Mouse (Mus musculus) CH12.LX (cell line): ENCODE measurements at regions not wholly inside any gene's neighbourhood (a gene's known extent, or its start where the extent isn't known, plus 50 kb on each side); places are given as distances from the start of the nearest gene placed in this dataset.
A peak's percentile ranks its signal among the peaks of the same experiment; 100 is the strongest.
"Not testable (repeated sequence)": the region's sequence is repeated elsewhere in the genome, so short reads cannot be mapped to it uniquely, and the experiment has no call there.

Experiments used
- DNase-seq: peaks from one replicate; pipeline ENCODE4 v3.0.0-alpha.2; 2013; ENCODE audit errors: extremely low read depth
- H3K27ac ChIP-seq: 2 replicates; pipeline ENCODE4 v1.5.1; 2012; ENCODE audit warnings: low read depth, mild to moderate bottlenecking, control low read depth, moderate library complexity; ENCODE audit not compliant: insufficient read depth
- H3K27me3 ChIP-seq: replicated peaks from 2 replicates; pipeline ENCODE3; 2012; ENCODE audit warnings: inconsistent platforms
- H3K36me3 ChIP-seq, 2 experiments: replicated peaks in 1 of 2; 2 replicates each; pipeline versions ENCODE3 to v1.6.1; 2012; ENCODE audit warnings: inconsistent platforms in 1 of 2, low read length in 1 of 2, mild to moderate bottlenecking in 1 of 2, mixed read lengths in 1 of 2, moderate library complexity in 1 of 2; ENCODE audit not compliant: control insufficient read depth in 1 of 2, insufficient read depth in 1 of 2
- H3K4me1 ChIP-seq, 2 experiments: 2 replicates each; pipeline ENCODE4 v1.6.1; 2012; ENCODE audit warnings: inconsistent platforms in 1 of 2, moderate library complexity in 1 of 2; ENCODE audit not compliant: insufficient read depth in 2 of 2, control insufficient read depth in 1 of 2
- H3K4me2 ChIP-seq: 2 replicates; pipeline ENCODE4 v1.6.1; 2012; ENCODE audit warnings: low read depth, mild to moderate bottlenecking, control low read depth; ENCODE audit not compliant: poor library complexity, insufficient read depth, severe bottlenecking
- H3K4me3 ChIP-seq, 3 experiments: fragments of 150-350 bp in 1 of 3; sonication (generic) in 1 of 3; replicated peaks in 1 of 3; 2 replicates each; pipeline versions ENCODE3 to v1.5.1; 2011 to 2012; ENCODE audit warnings: low read depth in 2 of 3, low read length in 2 of 3, mild to moderate bottlenecking in 2 of 3, moderate library complexity in 2 of 3, control low read depth in 1 of 3, improper control_type of control experiment in 1 of 3, inconsistent platforms in 1 of 3, mixed read lengths in 1 of 3; ENCODE audit not compliant: poor library complexity in 1 of 3
- H3K79me2 ChIP-seq: replicated peaks from 2 replicates; pipeline ENCODE4 v1.6.1; 2012; ENCODE audit warnings: mild to moderate bottlenecking, moderate library complexity; ENCODE audit not compliant: control insufficient read depth, poor library complexity, insufficient read depth, severe bottlenecking; ENCODE audit errors: extremely low read depth
- H3K9ac ChIP-seq: 2 replicates; pipeline ENCODE4 v1.6.1; 2012; ENCODE audit warnings: low read depth, mild to moderate bottlenecking, control low read depth, moderate library complexity; ENCODE audit not compliant: insufficient read depth
- H3K9me3 ChIP-seq: replicated peaks from 2 replicates; pipeline ENCODE3; 2012; ENCODE audit warnings: low read length, inconsistent platforms, mixed read lengths
- CHD2 ChIP-seq: IDR thresholded peaks from 2 replicates; pipeline ENCODE4 v1.6.1; 2011; ENCODE audit warnings: low read length, improper control_type of control experiment
- CTCF ChIP-seq, 2 experiments: IDR thresholded peaks in 1 of 2; conservative IDR thresholded peaks in 1 of 2; 2 replicates each; pipeline ENCODE4 v1.5.1; 2011 to 2012; ENCODE audit warnings: low read depth in 2 of 2, low read length in 2 of 2, improper control_type of control experiment in 1 of 2, inconsistent platforms in 1 of 2, mild to moderate bottlenecking in 1 of 2, moderate library complexity in 1 of 2
- E2F4 ChIP-seq: IDR thresholded peaks from 2 replicates; pipeline ENCODE4 v1.6.1; 2011; ENCODE audit warnings: low read depth, low read length, improper control_type of control experiment; ENCODE audit not compliant: insufficient replicate concordance
- ELF1 ChIP-seq: IDR thresholded peaks from 2 replicates; pipeline ENCODE4 v1.6.1; 2014; ENCODE audit warnings: low read depth, mild to moderate bottlenecking, inconsistent platforms, low read length, improper control_type of control experiment
- GABPA ChIP-seq: IDR thresholded peaks from 2 replicates; pipeline ENCODE4 v1.6.1; 2012; ENCODE audit warnings: low read depth, low read length, improper control_type of control experiment, inconsistent platforms; ENCODE audit not compliant: insufficient replicate concordance
- HCFC1 ChIP-seq: IDR thresholded peaks from 2 replicates; pipeline ENCODE4 v1.6.1; 2012; ENCODE audit warnings: low read depth, mild to moderate bottlenecking, inconsistent platforms, low read length, improper control_type of control experiment
- JUN ChIP-seq: IDR thresholded peaks from 2 replicates; pipeline ENCODE4 v1.6.1; 2011; ENCODE audit warnings: low read depth, mild to moderate bottlenecking, low read length, improper control_type of control experiment, moderate library complexity; ENCODE audit not compliant: insufficient read depth
- KAT2A ChIP-seq: IDR thresholded peaks from 2 replicates; pipeline ENCODE4 v1.6.1; 2012; ENCODE audit warnings: low read length, improper control_type of control experiment, inconsistent platforms; ENCODE audit not compliant: insufficient replicate concordance
- MAZ ChIP-seq: IDR thresholded peaks from 2 replicates; pipeline ENCODE4 v1.6.1; 2012; ENCODE audit warnings: low read depth, mild to moderate bottlenecking, inconsistent platforms, low read length, improper control_type of control experiment, moderate library complexity
- MXI1 ChIP-seq: IDR thresholded peaks from 2 replicates; pipeline ENCODE4 v1.6.1; 2011; ENCODE audit warnings: mild to moderate bottlenecking, low read depth, low read length, improper control_type of control experiment
- NELFE ChIP-seq: IDR thresholded peaks from 2 replicates; pipeline ENCODE4 v1.6.1; 2011; ENCODE audit warnings: low read depth, low read length, improper control_type of control experiment
- NRF1 ChIP-seq: IDR thresholded peaks from 2 replicates; pipeline ENCODE4 v1.6.1; 2014; ENCODE audit warnings: low read depth, mild to moderate bottlenecking, inconsistent platforms, low read length, improper control_type of control experiment, moderate library complexity
- POLR2A ChIP-seq: IDR thresholded peaks from 2 replicates; pipeline ENCODE4 v1.6.1; 2011; ENCODE audit warnings: low read depth, mild to moderate bottlenecking, improper control_type of control experiment, low read length
- RAD21 ChIP-seq: IDR thresholded peaks from 2 replicates; pipeline ENCODE4 v1.6.1; 2011; ENCODE audit warnings: low read depth, mild to moderate bottlenecking, low read length, improper control_type of control experiment, moderate library complexity
- TCF12 ChIP-seq: IDR thresholded peaks from 2 replicates; pipeline ENCODE4 v1.6.1; 2014; ENCODE audit warnings: low read depth, mild to moderate bottlenecking, inconsistent platforms, low read length, improper control_type of control experiment
- USF2 ChIP-seq: conservative IDR thresholded peaks from 2 replicates; pipeline ENCODE4 v1.6.1; 2011; ENCODE audit warnings: low read depth, low read length, improper control_type of control experiment
- ZC3H11A ChIP-seq: IDR thresholded peaks from 2 replicates; pipeline ENCODE4 v1.6.1; 2012; ENCODE audit warnings: low read depth, mild to moderate bottlenecking, inconsistent platforms, low read length, improper control_type of control experiment
- dilution Hi-C: fragments of 300-500 bp; cut with MboI; formaldehyde crosslinking; loops from 2 replicates; pipeline ENCODE4 v1.14.3; 2020; ENCODE audit warnings: low sequenced_read_pairs; ENCODE audit not compliant: extremely low pct_unique_long_range_greater_than_20kb, extremely low pct_ligation_motif_present
- in situ Hi-C: fragments of 300-500 bp; cut with MboI; formaldehyde crosslinking; loops from 3 replicates; pipeline ENCODE4 v1.14.3; 2019; ENCODE audit warnings: low sequenced_read_pairs, low pct_ligation_motif_present, low pct_unique_long_range_greater_than_20kb, mixed read lengths

GRCm38 (mm10) chr7:39654563-39655286, 137.2 kb downstream of the Zfp619 start:
- dilution Hi-C loops: no loop called here
- Histone ChIP-seq H3K36me3 (no peaks in the 10 kb centered on the region), H3K9ac (no peak overlapping the region), H3K4me3 (no peak overlapping the region), H3K4me2 (peak overlapping the region; percentile 18; the same call in 1 of the 2 replicates), H3K9me3 (no peaks in the 10 kb centered on the region), H3K4me1 (peaks cover 9 to 18% of the 10 kb centered on the region in 2 experiments), H3K27ac (no peak overlapping the region), H3K27me3 (no peaks in the 10 kb centered on the region), H3K79me2 (no peaks in the 10 kb centered on the region)
- in situ Hi-C loops: loop anchor here (5.0 kb wide), 1 partner anchor 118 kb away; no protein-coding TSS in a partner anchor
- TF ChIP-seq KAT2A (no peak), MXI1 (no peak), GABPA (no peak), JUN (no peak), ZC3H11A (no peak), USF2 (no peak), CTCF (conservative IDR thresholded peaks at IDR 0.05 in 1 of 2, IDR thresholded peaks at IDR 0.05 in 1 of 2; ENCODE audit: low read depth in 2 of 2, low read length in 2 of 2) (no peak), CHD2 (no peak), TCF12 (no peak), HCFC1 (no peak; the same call in 1 of the 2 replicates), NELFE (no peak), E2F4 (no peak), ELF1 (no peak)
- peak; percentile 50 for DNase-seq

GRCm38 (mm10) chr7:39655287-39655652, 137.7 kb downstream of the Zfp619 start:
- H3K27me3 ChIP-seq, H3K9me3 ChIP-seq, dilution Hi-C loops, H3K79me2 ChIP-seq, H3K4me2 ChIP-seq, H3K27ac ChIP-seq, H3K36me3 ChIP-seq, DNase-seq: not testable (repeated sequence)
- Histone ChIP-seq H3K4me1 (peaks cover 8 to 16% of the 10 kb centered on the region in 2 experiments), H3K4me3 (peak overlapping the region in 2 of 3 experiments; percentile 53 to 59), H3K9ac (peak overlapping the region; percentile 82)
- in situ Hi-C loops: loop anchor here (5.0 kb wide), 1 partner anchor 117 kb away; no protein-coding TSS in a partner anchor
- peak; percentile 63 for TF ChIP-seq HCFC1
- TF ChIP-seq NRF1: peak; percentile 74
- peak; percentile 7 for TF ChIP-seq RAD21
- TF ChIP-seq POLR2A: peak; percentile 54; the same call in 1 of the 2 replicates
- 0 out of 2 replicates have a peak, but pooled peaks have one; percentile 32 for TF ChIP-seq MAZ
